Mouse (Mus musculus): Measurements from ENCODE around the gene Ffar3.

Gene Ffar3

GRCm38 (mm10) chr7:30856078-30856477, at the start of gene Ffar3:
Ffar3 (minus strand) TSS chr7:30856178.
- DNase-seq (ENCODE audit: low read depth in 2 of 2, low spot score in 2 of 2) = no peak

GRCm38 (mm10) chr7:30904042-30904441, 48.1 kb upstream of the Ffar3 start:
- DNase-seq (ENCODE audit: low read depth in 2 of 2, low spot score in 2 of 2) = peak in 1 of 2 experiments; percentile 19

DNA sequence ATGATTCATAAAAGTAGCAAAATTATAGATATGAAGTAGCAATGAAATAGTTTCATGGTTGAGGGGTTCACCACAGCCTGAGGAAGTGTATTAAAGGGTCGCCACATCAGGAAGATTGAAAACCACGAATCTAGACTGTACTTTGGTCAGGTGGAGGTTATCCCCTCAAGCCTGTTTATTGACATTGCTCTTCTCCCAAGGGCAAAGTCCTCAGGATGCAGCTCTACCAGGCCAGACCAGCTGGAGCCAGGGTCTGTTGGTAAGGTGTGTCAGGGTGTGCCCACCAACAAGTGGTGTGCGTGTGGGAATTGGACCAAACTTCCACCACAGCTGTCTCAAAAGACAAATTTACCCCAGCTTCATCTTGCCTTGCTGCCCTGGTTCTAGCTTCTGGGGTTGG, 39.2 kb upstream of the Ffar3 start:
- no peak for DNase-seq (ENCODE audit: low read depth in 2 of 2, low spot score in 2 of 2)

DNA sequence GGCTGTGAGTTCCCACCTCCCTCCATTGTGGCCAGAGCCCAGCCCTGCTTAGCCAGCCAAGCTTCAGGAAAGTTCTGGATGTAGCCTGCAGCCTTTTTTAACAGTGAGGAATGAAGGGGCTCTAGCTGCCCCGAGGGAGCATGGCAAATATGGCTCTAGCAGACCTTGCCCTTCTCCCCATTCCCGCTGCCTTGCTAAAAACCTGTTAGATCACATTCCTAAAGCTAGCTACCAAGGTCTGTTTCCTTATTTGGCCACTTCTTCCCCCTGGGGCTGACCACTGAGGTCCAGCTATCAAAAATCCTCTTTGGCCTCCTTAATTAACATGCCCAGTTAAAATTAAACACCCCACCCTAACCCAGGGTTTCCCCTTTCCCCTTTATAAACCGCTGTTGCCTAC, 36.5 kb upstream of the Ffar3 start:
- DNase-seq (ENCODE audit: low read depth in 2 of 2, low spot score in 2 of 2) = no peak

- no peak for DNase-seq (ENCODE audit: low read depth in 2 of 2, low spot score in 2 of 2)
These were observed 35.8 kb upstream of the Ffar3 start for GRCm38 (mm10) chr7:30891746-30892145.

GRCm38 (mm10) chr7:30890681-30891080, 34.7 kb upstream of the Ffar3 start:
- no peak for DNase-seq (ENCODE audit: low read depth in 2 of 2, low spot score in 2 of 2)

GRCm38 (mm10) chr7:30888786-30889185, 32.8 kb upstream of the Ffar3 start:
- DNase-seq (ENCODE audit: low read depth in 2 of 2, low spot score in 2 of 2) = no peak

- DNase-seq (ENCODE audit: low read depth in 2 of 2, low spot score in 2 of 2) = peak in 1 of 2 experiments; percentile 11
These were observed 31.7 kb upstream of the Ffar3 start for GRCm38 (mm10) chr7:30887568-30888188.

DNA sequence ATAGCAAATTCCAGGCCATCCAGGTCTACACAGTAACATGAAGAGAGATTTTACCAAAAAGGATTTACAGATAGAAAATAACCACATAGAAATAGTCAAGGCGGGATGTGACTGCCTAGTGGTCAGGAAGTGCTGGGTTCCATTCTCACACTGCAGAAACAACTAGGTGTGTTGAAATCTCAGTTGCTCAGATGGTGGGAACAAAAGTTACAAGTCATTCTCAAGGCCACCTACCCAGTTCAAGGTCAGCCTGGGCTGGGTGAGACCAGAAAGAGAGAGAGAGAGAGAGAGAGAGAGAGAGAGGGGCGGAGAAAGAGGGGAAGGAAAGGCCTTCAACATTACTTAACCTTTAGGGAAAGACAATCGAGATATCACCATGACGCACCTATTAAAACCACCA, 30.9 kb upstream of the Ffar3 start:
- DNase-seq (ENCODE audit: low read depth in 2 of 2, low spot score in 2 of 2) = no peak

- DNase-seq (ENCODE audit: low read depth in 2 of 2, low spot score in 2 of 2) = no peak
These were observed 28.1 kb upstream of the Ffar3 start for GRCm38 (mm10) chr7:30884047-30884446.

DNA sequence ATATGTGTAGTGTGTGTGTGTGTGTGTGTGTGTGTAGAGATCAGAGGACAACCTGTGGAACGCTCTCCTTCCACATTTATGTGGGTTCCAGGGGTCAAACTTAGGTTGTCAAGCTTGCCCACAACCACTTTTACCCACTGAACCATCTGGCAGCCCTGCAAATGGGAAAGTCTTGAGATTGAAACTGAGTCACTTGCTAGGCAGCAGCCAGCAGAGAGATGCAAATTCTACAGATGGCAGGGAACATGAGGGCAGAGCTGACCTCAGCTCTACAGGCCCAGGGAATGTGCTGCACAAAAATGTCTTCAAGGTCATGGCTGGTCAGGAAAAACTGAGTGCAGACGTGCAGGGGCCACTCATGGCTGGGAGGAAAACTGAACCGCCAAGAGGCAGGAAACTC, 25.4 kb upstream of the Ffar3 start:
- no peak for DNase-seq (ENCODE audit: low read depth in 2 of 2, low spot score in 2 of 2)

DNA sequence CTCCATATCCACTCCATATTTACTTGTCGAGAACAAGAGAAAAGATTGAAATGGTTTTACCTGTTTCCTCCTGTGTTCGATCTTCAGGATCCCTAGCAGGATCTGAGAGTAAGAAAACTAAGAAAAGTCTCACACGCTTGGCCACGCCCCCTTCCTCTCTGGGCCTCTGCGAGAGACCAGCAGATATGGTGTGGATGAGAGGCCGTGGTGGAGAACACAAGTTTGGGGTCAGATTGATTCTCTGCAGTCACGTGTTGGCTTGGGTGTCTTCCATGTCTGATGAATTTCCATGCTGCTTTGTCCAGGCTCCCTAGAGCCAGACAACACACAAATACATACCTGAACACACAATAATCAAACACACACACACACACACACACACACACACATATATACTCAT, 24.2 kb upstream of the Ffar3 start, which contains the start of gene Cd22:
TSS of gene Cd22 (minus strand) at position 167 of the 400 bp plus-strand sequence.
- no peak for DNase-seq (ENCODE audit: low read depth in 2 of 2, low spot score in 2 of 2)

DNA sequence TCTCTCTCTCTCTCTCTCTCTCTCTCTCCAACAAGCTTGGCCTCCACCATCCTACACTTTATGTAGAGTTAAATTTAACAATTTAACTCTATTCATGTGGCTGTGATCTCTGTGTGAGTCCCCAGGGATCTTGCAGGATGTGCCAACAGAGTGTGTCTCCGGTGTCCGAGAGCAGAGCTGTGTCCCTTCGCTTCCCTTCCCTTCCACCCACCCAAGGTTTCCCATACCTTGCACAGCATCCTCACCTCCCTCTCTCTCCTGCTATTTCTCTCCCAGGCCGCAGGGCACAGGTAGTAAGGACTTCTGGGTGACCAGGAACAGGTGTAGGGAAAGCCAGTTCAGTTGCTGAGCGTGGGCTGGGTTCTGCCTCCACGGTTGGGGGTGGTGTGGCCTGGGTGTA, 23.0 kb upstream of the Ffar3 start:
- no peak for DNase-seq (ENCODE audit: low read depth in 2 of 2, low spot score in 2 of 2)

DNA sequence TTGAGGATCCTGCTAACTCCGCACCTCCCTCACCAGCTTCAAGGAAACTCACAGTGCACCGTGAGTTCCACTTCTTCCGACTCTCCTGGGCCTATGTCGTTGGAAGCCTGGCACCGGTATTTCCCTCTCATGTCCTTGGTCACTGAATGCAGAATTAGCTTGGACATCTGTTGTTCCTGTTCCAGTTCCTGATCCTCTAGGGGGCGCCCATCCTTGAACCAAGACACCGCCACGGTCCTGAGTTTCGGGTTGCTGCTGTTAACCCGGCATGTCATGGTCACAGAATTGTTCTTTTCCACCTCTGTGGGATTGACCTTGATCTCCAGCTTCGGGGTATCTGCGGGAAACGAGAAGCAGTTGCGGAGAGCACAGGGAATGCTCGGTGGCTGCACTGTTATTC, 17.1 kb upstream of the Ffar3 start:
- peak; percentile 61 to 63 for DNase-seq (ENCODE audit: low read depth in 2 of 2, low spot score in 2 of 2)

- no peak for DNase-seq (ENCODE audit: low read depth in 2 of 2, low spot score in 2 of 2)
These were observed 7.4 kb upstream of the Ffar3 start for GRCm38 (mm10) chr7:30863386-30863785.

GRCm38 (mm10) chr7:30861464-30861863, 5.5 kb upstream of the Ffar3 start, which contains the start of gene Ffar1:
Ffar1 (minus strand) TSS chr7:30861564.
- no peak for DNase-seq (ENCODE audit: low read depth in 2 of 2, low spot score in 2 of 2)

- peak; percentile 16 to 46 for DNase-seq (ENCODE audit: low read depth in 2 of 2, low spot score in 2 of 2)
These were observed 3.8 kb upstream of the Ffar3 start for GRCm38 (mm10) chr7:30859635-30860402.

DNA sequence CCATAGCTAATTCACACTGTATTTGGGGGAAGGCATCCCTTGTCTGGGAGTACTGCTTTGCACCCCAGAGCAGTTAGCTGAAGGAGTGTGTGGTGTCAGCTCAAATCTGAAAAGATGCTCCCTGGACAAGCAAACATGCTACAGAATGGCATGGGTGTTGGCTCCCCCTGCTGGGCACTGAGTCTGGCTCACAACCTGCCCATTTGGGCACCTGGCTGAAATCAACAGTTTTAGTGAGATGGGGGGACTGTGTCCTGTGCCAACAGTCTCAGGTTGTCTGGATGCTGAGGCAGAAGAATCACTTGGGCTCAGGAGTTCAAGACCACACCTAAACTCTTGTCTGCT, 3.3 kb upstream of the Ffar3 start:
- DNase-seq (ENCODE audit: low read depth in 2 of 2, low spot score in 2 of 2) = peak; percentile 29 to 42

- DNase-seq (ENCODE audit: low read depth in 2 of 2, low spot score in 2 of 2) = no peak
These were observed 1.8 kb upstream of the Ffar3 start for GRCm38 (mm10) chr7:30857746-30858145.

DNA sequence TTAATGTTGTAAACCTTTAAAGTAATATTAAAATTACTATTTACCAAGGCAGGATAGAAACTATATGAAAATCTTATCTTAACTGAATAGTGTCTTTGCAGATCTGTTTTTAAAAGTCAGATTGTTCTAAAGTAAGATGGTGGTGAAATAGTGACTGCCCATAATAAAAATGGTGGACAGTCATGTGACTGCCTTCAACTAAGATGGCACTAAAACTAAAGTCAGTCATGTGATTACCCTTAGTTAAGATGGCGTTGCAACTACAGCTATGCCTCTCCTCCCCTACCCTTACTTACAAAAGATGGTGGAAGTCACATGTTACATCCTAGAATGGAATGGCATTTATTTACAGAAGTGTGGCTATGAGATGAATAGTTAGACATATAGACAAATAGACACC, 4.6 kb downstream of the Ffar3 start:
- no peak for DNase-seq (ENCODE audit: low read depth in 2 of 2, low spot score in 2 of 2)

GRCm38 (mm10) chr7:30847934-30848333, 8.0 kb downstream of the Ffar3 start:
- no peak for DNase-seq (ENCODE audit: low read depth in 2 of 2, low spot score in 2 of 2)

- no peak for DNase-seq (ENCODE audit: low read depth in 2 of 2, low spot score in 2 of 2)
These were observed 8.6 kb downstream of the Ffar3 start for GRCm38 (mm10) chr7:30847386-30847785.
